Mouse (Mus musculus) liver, embryonic 11.5 days (tissue): ENCODE results near the gene Top2b. TPM values are rescaled to one million over a fixed set of nuclear protein-coding genes. Genes with fewer than 3 reads are reported as not detected.

Experiments used
- ATAC-seq: fragments of 200-750 bp; cut with Nextera tagmentation; replicated peaks from 2 replicates; pipeline ENCODE4 v1.8.0; 2017; ENCODE audit warnings: moderate number of reproducible peaks, mild to moderate bottlenecking, moderate TSS enrichment, moderate library complexity; ENCODE audit not compliant: low FRiP score
- DNase-seq: peaks from one replicate; pipeline ENCODE4 v3.0.0-alpha.2; 2017; ENCODE audit warnings: low spot score
- H3K27ac ChIP-seq: fragments of 300-500 bp; sonication (generic); 2 replicates; pipeline ENCODE4 v1.5.1; 2014; ENCODE audit warnings: mild to moderate bottlenecking, low read depth, low read length, control low read depth
- H3K27me3 ChIP-seq: fragments of 300-500 bp; sonication (generic); replicated peaks from 2 replicates; pipeline ENCODE4 v1.6.1; 2014; ENCODE audit warnings: low read length, mixed read lengths; ENCODE audit not compliant: control insufficient read depth, insufficient read depth
- H3K36me3 ChIP-seq: fragments of 300-500 bp; sonication (generic); 2 replicates; pipeline ENCODE4 v1.6.1; 2014; ENCODE audit warnings: mild to moderate bottlenecking, low read length, moderate library complexity, mixed read lengths; ENCODE audit not compliant: control insufficient read depth, insufficient read depth
- H3K4me1 ChIP-seq: fragments of 300-500 bp; sonication (generic); replicated peaks from 2 replicates; pipeline ENCODE4 v1.6.1; 2014; ENCODE audit warnings: low read length, mixed read lengths; ENCODE audit not compliant: control insufficient read depth, insufficient read depth
- H3K4me2 ChIP-seq: fragments of 300-500 bp; sonication (generic); 2 replicates; pipeline ENCODE4 v1.6.1; 2014; ENCODE audit warnings: mild to moderate bottlenecking, control low read depth, moderate library complexity
- H3K4me3 ChIP-seq: fragments of 300-500 bp; sonication (generic); 2 replicates; pipeline ENCODE4 v1.5.1; 2014; ENCODE audit warnings: low read depth, low read length, control low read depth
- H3K9ac ChIP-seq: fragments of 300-500 bp; sonication (generic); 2 replicates; pipeline ENCODE4 v1.6.1; 2014; ENCODE audit warnings: low read depth, low read length, control low read depth
- H3K9me3 ChIP-seq: fragments of 300-500 bp; sonication (generic); 2 replicates; pipeline ENCODE4 v1.6.1; 2016; ENCODE audit warnings: low read length, inconsistent platforms, mixed read lengths; ENCODE audit not compliant: control insufficient read depth
- WGBS: fragments of 180-500 bp; shearing (Covaris S2); extraction: QIAGEN DNeasy Blood & Tissue Kit; methylation state at CpG from one replicate; pipeline ENCODE4 v1.1.7; 2014; 5-methylcytosine and 5-hydroxymethylcytosine counted together
- polyA plus RNA-seq: library from polyadenylated mRNA; unstranded; fragments of >200 nt; fragmentation: Nextera tagmentation; extraction: Ambion mirVana; gene quantifications from 2 replicates; pipeline ENCODE4 v1.2.1, GENCODE M21; 2014

Gene Top2b
- 67.8 and 72.4 TPM in 2 replicates for polyA plus RNA-seq

- ATAC-seq = peak; percentile 98
Observed at GRCm38 (mm10) chr14:16364878-16365337, at the start of gene Top2b. TSS of gene Top2b (plus strand) at chr14:16365179.

GRCm38 (mm10) chr14:16316715-16317114 is 48.3 kb upstream of the Top2b start:
- 56% methylated on average over 1 of the region's 1 CpGs for WGBS
- no peak overlapping the region for H3K4me2 ChIP-seq
- H3K27me3 ChIP-seq = no peaks in the 10 kb centered on the region
- no peak for DNase-seq
- H3K9ac ChIP-seq = no peak overlapping the region
- H3K9me3 ChIP-seq = no peaks in the 10 kb centered on the region
- ATAC-seq = no peak
- H3K4me1 ChIP-seq = no peaks in the 10 kb centered on the region
- H3K4me3 ChIP-seq = no peak overlapping the region
- H3K27ac ChIP-seq = no peak overlapping the region
- no peaks in the 10 kb centered on the region for H3K36me3 ChIP-seq

More at GRCm38 (mm10) chr14:16364878-16365337, at the start of gene Top2b:
- 1% methylated on average over 32 of the region's 32 CpGs for WGBS
- peak within 1 kb of the TSS; percentile 91 for H3K27ac ChIP-seq
- peak within 1 kb of the TSS; percentile 95 for H3K9ac ChIP-seq
- no peaks in the 10 kb centered on the region for H3K9me3 ChIP-seq
- no peaks in the 10 kb centered on the region for H3K27me3 ChIP-seq
- peak within 1 kb of the TSS; percentile 95 for H3K4me3 ChIP-seq
- peaks cover 7% of the 10 kb centered on the region for H3K4me1 ChIP-seq
- no peaks in the 10 kb centered on the region for H3K36me3 ChIP-seq
- peak; percentile 99 for DNase-seq
- peak within 1 kb of the TSS; percentile 78 for H3K4me2 ChIP-seq

- DNase-seq (no peak), ATAC-seq (no peak)
- Histone ChIP-seq H3K27ac (no peak overlapping the region), H3K4me3 (no peak overlapping the region), H3K27me3 (no peaks in the 10 kb centered on the region), H3K9me3 (no peaks in the 10 kb centered on the region), H3K4me1 (no peaks in the 10 kb centered on the region), H3K36me3 (no peaks in the 10 kb centered on the region), H3K4me2 (no peak overlapping the region), H3K9ac (no peak overlapping the region)
- WGBS = 79% methylated on average over 2 of the region's 2 CpGs
Observed at GRCm38 (mm10) chr14:16319818-16320217, 45.2 kb upstream of the Top2b start.

GRCm38 (mm10) chr14:16324394-16324793 is 40.6 kb upstream of the Top2b start:
- no peaks in the 10 kb centered on the region for H3K4me1 ChIP-seq
- DNase-seq (no peak), ATAC-seq (no peak)
- no peaks in the 10 kb centered on the region for H3K9me3 ChIP-seq
- no peak overlapping the region for H3K4me3 ChIP-seq
- no peak overlapping the region for H3K27ac ChIP-seq
- WGBS = 75% methylated on average over 4 of the region's 4 CpGs
- no peak overlapping the region for H3K9ac ChIP-seq
- H3K27me3 ChIP-seq = no peaks in the 10 kb centered on the region
- no peak overlapping the region for H3K4me2 ChIP-seq
- H3K36me3 ChIP-seq = no peaks in the 10 kb centered on the region

- no peak overlapping the region for H3K9ac ChIP-seq
- H3K36me3 ChIP-seq = no peaks in the 10 kb centered on the region
- WGBS = 6% methylated on average over 1 of the region's 1 CpGs
- no peak overlapping the region for H3K4me2 ChIP-seq
- H3K4me3 ChIP-seq = no peak overlapping the region
- no peak for ATAC-seq
- no peaks in the 10 kb centered on the region for H3K27me3 ChIP-seq
- no peaks in the 10 kb centered on the region for H3K9me3 ChIP-seq
- H3K27ac ChIP-seq = no peak overlapping the region
- no peaks in the 10 kb centered on the region for H3K4me1 ChIP-seq
- DNase-seq = no peak
Observed at GRCm38 (mm10) chr14:16325208-16325607, 39.8 kb upstream of the Top2b start.

GRCm38 (mm10) chr14:16328531-16328930 is 36.4 kb upstream of the Top2b start:
- no peaks in the 10 kb centered on the region for H3K36me3 ChIP-seq
- no peaks in the 10 kb centered on the region for H3K9me3 ChIP-seq
- H3K4me2 ChIP-seq = no peak overlapping the region
- DNase-seq (no peak), ATAC-seq (no peak)
- no peak overlapping the region for H3K9ac ChIP-seq
- no peaks in the 10 kb centered on the region for H3K27me3 ChIP-seq
- no peaks in the 10 kb centered on the region for H3K4me1 ChIP-seq
- 26% methylated on average over 2 of the region's 2 CpGs for WGBS
- H3K27ac ChIP-seq = no peak overlapping the region
- H3K4me3 ChIP-seq = no peak overlapping the region

- Histone ChIP-seq H3K27me3 (no peaks in the 10 kb centered on the region), H3K4me1 (no peaks in the 10 kb centered on the region), H3K27ac (no peak overlapping the region), H3K9ac (no peak overlapping the region), H3K36me3 (no peaks in the 10 kb centered on the region), H3K9me3 (no peaks in the 10 kb centered on the region), H3K4me2 (no peak overlapping the region), H3K4me3 (no peak overlapping the region)
- DNase-seq (no peak), ATAC-seq (no peak)
- 54% methylated on average over 5 of the region's 5 CpGs for WGBS
Observed at GRCm38 (mm10) chr14:16328959-16329480, 36.0 kb upstream of the Top2b start.

GRCm38 (mm10) chr14:16329756-16330155 is 35.2 kb upstream of the Top2b start:
- H3K9ac ChIP-seq = no peak overlapping the region
- 59% methylated on average over 3 of the region's 3 CpGs for WGBS

GRCm38 (mm10) chr14:16334260-16334659 is 30.7 kb upstream of the Top2b start:
- Histone ChIP-seq H3K4me1 (no peaks in the 10 kb centered on the region), H3K27ac (no peak overlapping the region), H3K9me3 (no peaks in the 10 kb centered on the region), H3K4me2 (no peak overlapping the region), H3K27me3 (no peaks in the 10 kb centered on the region), H3K9ac (no peak overlapping the region), H3K36me3 (no peaks in the 10 kb centered on the region), H3K4me3 (no peak overlapping the region)
- ATAC-seq = no peak
- no peak for DNase-seq
- WGBS = 93% methylated on average over 3 of the region's 3 CpGs

More at GRCm38 (mm10) chr14:16329756-16330155, 35.2 kb upstream of the Top2b start:
- DNase-seq (no peak), ATAC-seq (no peak)
- no peaks in the 10 kb centered on the region for H3K36me3 ChIP-seq
- no peak overlapping the region for H3K27ac ChIP-seq
- no peaks in the 10 kb centered on the region for H3K4me1 ChIP-seq
- no peak overlapping the region for H3K4me3 ChIP-seq
- no peak overlapping the region for H3K4me2 ChIP-seq
- no peaks in the 10 kb centered on the region for H3K27me3 ChIP-seq
- H3K9me3 ChIP-seq = no peaks in the 10 kb centered on the region
